Mouse (Mus musculus) neural tube, embryonic 10.5 days (tissue): ENCODE measurements around the gene Galnt14.

Experiments
- DNase-seq: peaks from one replicate; pipeline ENCODE4 v3.0.0-alpha.2; 2017; ENCODE audit warnings: low spot score; ENCODE audit errors: extremely low spot score

Galnt14 gene

GRCm38 (mm10) chr17:73512844-73513243, 197.4 kb downstream of the Galnt14 start:
- no peak for DNase-seq

GRCm38 (mm10) chr17:73507804-73508535, 202.3 kb downstream of the Galnt14 start:
- DNase-seq, result no peak

GRCm38 (mm10) chr17:73504111-73504510, 206.1 kb downstream of the Galnt14 start:
- no peak for DNase-seq

- DNase-seq, result no peak
Measured at GRCm38 (mm10) chr17:73502613-73503012, 207.6 kb downstream of the Galnt14 start.

GRCm38 (mm10) chr17:73489519-73489918, 220.7 kb downstream of the Galnt14 start:
- no peak for DNase-seq

- peak; percentile 65 for DNase-seq
Measured at GRCm38 (mm10) chr17:73487792-73488191, 222.5 kb downstream of the Galnt14 start.

GRCm38 (mm10) chr17:73487380-73487779, 222.9 kb downstream of the Galnt14 start:
- no peak for DNase-seq

- DNase-seq, result peak; percentile 13
Measured at GRCm38 (mm10) chr17:73477096-73478076, 232.9 kb downstream of the Galnt14 start.

GRCm38 (mm10) chr17:73474371-73474770, 235.9 kb downstream of the Galnt14 start:
- DNase-seq, result no peak

- DNase-seq, result no peak
Measured at GRCm38 (mm10) chr17:73473012-73473411, 237.2 kb downstream of the Galnt14 start.

- DNase-seq, result no peak
Measured at GRCm38 (mm10) chr17:73460874-73461273, 249.4 kb downstream of the Galnt14 start.

GRCm38 (mm10) chr17:73458741-73459140, 251.5 kb downstream of the Galnt14 start:
- no peak for DNase-seq

GRCm38 (mm10) chr17:73456551-73456950, 253.7 kb downstream of the Galnt14 start:
- no peak for DNase-seq

- no peak for DNase-seq
Measured at GRCm38 (mm10) chr17:73453646-73454045, 256.6 kb downstream of the Galnt14 start.

GRCm38 (mm10) chr17:73452151-73452760, 258.0 kb downstream of the Galnt14 start:
- DNase-seq, result no peak

- no peak for DNase-seq
Measured at GRCm38 (mm10) chr17:73449104-73449503, 261.1 kb downstream of the Galnt14 start.
